Mouse (Mus musculus) left cerebral cortex, postnatal 14 days (tissue): ENCODE results near the gene Csrp1. TPM values are rescaled to one million over a fixed set of nuclear protein-coding genes. Genes with fewer than 3 reads are reported as not detected.

ENCODE experiments used
- DNase-seq, 2 experiments: peaks; one replicate each; pipeline ENCODE4 v3.0.0; 2021 to 2022; ENCODE audit warnings: low spot score in 2 of 2, mixed read lengths in 1 of 2
- intact Hi-C: fragments of 180-260 bp; cut with DNase I; formaldehyde crosslinking; loops from one replicate; pipeline ENCODE4 v1.15.1; 2025
- total RNA-seq, 2 experiments: library from RNA; stranded (reverse); gene quantifications; 2 replicates each; pipeline ENCODE4 v1.2.3; 2021

Csrp1 gene
- total RNA-seq, 2 experiments from 2014 or later, result 133 to 136 TPM

DNA sequence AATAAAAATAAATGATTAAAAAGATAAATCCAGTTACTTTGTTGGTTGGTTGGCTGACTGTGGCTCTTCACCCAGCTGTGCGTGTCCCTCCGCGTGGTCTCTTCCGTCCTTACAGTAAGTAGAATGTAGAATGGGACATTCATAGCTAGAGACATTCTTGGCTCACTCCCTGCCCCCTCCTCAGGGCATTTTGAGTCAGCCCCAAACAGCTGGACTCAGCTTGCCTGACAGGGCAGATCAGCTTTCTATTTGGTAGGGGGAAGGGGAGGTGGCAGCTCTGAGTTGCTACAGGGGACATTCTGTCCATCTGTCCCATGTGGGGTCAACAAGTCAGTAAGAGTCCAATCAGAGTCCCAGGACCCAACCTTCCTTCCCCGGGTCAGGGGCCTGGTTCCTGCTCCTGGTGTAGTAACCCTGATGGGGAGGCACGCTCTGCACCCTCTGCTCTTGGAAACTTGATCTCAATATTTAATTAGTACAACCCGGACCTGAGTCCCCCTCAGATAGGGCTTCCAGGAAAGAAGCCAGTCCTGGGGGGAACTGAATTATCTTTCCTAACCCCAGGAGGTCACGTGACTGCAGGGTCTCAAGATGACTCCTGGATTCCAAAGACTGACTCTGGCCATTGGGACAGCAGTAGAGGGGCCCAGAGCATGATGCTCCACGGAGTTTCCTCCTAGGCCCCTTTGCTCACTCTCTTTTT, 43.8 kb downstream of the Csrp1 start:
- no peak for DNase-seq
- intact Hi-C loops, result no loop called here

GRCm38 (mm10) chr1:135764206-135764528, 44.3 kb downstream of the Csrp1 start:
- no peak for DNase-seq
- intact Hi-C loops, result no loop called here

- intact Hi-C loops, result no loop called here
- DNase-seq, result peak in 1 of 2 experiments; percentile 54
Observed at GRCm38 (mm10) chr1:135765645-135766591, 46.1 kb downstream of the Csrp1 start, which contains the start of gene Phlda3. Phlda3 (plus strand) TSS chr1:135766119.

DNA sequence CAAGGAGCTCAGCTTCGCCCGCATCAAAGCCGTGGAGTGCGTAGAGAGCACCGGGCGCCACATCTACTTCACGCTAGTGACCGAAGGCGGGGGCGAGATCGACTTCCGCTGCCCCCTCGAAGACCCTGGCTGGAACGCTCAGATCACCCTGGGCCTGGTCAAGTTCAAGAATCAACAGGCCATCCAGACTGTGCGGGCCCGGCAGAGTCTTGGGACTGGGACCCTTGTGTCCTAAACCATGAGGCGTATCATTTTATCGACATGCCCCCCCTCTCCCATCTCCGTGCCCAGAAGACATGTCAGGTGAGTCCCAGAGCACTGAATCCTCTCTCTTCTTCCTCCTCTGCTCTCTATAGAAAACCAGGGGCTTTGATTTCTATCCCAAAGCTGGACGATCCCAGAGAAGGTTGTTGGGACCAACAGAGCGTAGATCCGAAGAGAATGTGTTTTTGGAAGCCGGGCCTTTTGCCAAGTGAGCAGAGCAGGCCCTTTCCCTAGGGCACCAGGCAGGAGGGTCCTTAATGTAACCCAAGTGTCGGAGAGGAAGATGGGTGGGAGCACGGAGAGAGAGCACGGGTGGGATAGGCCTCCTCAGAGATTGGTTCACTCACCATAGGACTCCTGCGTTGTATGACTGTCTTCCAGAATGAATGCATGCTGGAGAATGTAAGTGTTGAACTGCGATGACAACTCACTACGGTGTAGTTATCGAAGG, 46.9 kb downstream of the Csrp1 start:
- intact Hi-C loops, result no loop called here

DNA sequence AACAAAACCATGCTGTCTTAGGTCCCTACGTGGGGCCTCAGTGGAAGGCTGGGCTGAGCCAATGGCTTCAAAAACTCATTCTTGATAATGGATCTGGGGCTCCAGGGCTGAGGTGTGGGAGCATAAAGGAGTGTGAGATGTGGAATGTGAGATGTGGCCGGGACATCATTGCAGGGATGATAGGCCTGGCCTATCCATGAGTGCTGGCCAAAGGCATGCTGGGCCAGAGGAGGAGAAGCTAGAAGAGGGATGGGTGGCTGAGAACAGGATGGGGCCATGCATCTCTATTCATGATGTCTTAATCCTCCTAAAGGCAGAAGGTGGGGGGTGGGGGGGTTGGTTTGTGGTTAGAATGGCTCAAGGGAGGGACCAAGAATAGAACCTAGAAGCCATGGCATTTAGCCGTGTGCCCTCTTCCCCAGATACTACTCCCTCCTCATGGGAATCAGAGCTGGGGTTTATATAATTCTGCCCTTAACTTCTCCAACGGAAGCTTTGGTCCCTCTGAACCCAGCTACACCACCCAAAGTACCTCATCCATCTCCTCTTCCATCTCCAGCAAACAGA, 47.5 kb downstream of the Csrp1 start:
- DNase-seq, result no peak
- intact Hi-C loops, result no loop called here

More for the DNA sequence above, 46.9 kb downstream of the Csrp1 start:
- DNase-seq, result no peak

- intact Hi-C loops, result no loop called here
- no peak for DNase-seq
Observed at GRCm38 (mm10) chr1:135768400-135768799, 48.5 kb downstream of the Csrp1 start.

DNA sequence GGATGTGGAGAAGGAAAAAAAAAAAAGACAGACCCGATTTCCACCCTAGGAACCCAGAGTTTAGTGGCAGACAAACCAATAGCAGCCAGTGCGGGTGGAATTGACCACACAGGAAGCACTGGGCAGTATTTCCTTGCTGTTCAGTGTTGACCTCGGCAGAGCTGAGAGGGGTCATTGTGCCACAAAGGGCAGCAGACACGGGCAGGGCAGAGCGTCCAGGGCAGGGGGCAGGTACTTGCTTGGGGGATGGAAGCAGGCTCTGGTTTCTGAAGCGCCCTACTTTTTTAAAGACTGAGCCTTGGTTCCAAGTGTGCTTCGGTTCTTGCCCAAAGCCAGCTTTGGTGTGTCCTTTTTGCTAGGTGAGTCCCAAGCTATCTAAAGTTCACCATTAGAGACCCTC, 50.4 kb downstream of the Csrp1 start:
- intact Hi-C loops, result no loop called here
- DNase-seq, result no peak

DNA sequence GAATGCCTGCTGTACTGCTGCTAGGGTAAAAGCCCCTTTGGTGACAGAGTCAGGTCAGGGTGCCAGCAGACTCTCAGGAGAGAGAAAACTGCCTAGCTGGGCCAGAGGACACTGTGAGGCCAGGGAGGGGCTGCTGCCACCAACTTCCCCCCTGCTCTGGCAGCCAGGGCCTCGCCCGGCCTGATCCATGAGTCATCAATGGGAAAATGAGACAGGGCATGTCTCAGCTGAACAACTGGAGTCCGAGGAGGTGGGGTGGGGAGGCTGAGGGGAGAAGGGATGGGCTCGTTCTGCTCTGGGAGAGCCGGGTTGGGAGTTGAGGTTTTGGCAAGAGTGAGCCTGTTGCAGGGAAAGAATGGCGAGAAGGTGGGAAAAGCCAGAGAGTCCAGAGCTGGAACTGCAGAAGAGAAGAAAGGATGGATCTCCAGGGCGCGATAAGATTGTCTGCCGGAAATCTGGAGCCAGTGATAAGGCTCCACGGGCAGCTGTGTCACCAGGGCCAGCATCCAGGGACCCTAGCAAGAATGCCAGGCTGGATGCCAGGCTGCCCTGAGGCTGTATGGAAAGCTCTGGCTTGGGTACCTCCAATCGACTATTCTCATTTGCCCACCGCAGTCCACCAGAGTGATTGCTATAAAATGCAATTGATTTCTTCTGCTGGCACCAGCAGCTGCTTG, 51.2 kb downstream of the Csrp1 start:
- intact Hi-C loops, result no loop called here
- DNase-seq, result no peak

DNA sequence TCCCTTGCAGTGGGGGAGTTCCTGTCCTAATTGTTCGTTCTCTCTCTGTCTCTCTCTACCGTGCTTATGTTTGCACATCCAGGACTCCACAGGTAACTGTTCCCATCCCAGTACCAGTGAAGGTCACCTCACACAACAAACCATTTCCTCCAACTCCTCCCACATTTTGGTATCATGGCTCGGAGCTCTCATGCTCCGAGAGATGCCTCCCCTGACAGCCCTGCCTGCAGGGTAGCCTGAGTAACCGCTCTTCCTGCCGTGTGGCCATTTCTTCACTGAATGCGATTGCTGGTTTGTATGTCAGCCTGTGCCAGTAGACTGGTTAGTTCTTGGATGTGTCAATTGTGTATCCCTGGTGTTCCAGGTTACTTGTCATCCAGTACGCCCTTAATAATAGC, 51.7 kb downstream of the Csrp1 start:
- DNase-seq, result no peak
- intact Hi-C loops, result no loop called here

DNA sequence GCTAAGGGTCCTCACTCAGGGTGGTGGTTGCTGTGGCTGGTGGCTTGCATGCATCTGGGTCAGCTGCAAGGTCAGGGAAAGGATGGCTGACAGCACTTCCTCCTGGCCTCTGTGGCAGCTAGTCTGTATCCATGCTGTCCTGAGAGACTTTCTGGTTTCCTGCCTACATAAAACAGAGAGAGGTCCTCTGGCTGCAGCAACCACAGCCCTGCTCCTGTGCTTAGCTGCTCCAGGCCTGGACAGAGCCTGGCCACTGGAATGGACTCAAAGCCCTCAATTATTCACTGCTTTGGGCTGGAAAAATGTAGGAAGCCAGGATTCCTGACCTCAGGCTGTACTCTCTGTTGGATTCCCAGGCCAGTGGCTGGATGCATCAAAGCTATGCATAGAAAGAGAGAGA, 56.7 kb downstream of the Csrp1 start:
- intact Hi-C loops, result no loop called here
- DNase-seq, result no peak

- intact Hi-C loops, result no loop called here
Observed at GRCm38 (mm10) chr1:135777046-135777445, 57.2 kb downstream of the Csrp1 start.

GRCm38 (mm10) chr1:135778780-135779535, 59.1 kb downstream of the Csrp1 start, which contains the start of gene Tnni1:
Tnni1 (plus strand) TSS chr1:135779434.
- DNase-seq, result no peak
- intact Hi-C loops, result no loop called here

More at GRCm38 (mm10) chr1:135777046-135777445, 57.2 kb downstream of the Csrp1 start:
- no peak for DNase-seq

GRCm38 (mm10) chr1:135780649-135781048, 60.8 kb downstream of the Csrp1 start:
- intact Hi-C loops, result loop anchor here (1.0 to 2.0 kb wide), 2 partner anchors 27 to 62 kb away; no protein-coding TSS in a partner anchor
- DNase-seq, result no peak

DNA sequence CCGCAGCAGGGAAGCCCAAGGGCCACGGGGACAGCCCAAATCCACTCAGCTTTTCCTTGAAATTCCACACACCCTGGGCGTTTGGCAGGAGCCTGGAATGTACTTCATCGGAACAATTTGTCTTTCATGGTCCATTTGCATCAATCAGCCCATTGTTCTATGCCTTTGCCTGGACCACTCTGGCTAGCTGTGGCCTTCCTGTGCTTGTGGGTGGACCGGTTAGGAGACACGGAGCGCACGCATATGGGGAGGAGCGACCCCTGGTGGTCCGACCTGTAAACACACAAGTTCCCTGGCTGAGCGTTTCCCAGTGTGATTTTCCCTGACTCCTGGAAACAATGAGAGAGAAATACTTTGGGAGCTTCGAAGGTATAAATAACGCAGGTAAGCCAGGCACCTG, 61.4 kb downstream of the Csrp1 start:
- DNase-seq, result peak; percentile 75 to 76
- intact Hi-C loops, result loop anchor here (1.0 to 2.0 kb wide), 2 partner anchors 28 to 62 kb away; no protein-coding TSS in a partner anchor

- DNase-seq, result no peak
- intact Hi-C loops, result no loop called here
Observed at GRCm38 (mm10) chr1:135782816-135783215, 63.0 kb downstream of the Csrp1 start.

- peak; percentile 79 to 84 for DNase-seq
- intact Hi-C loops, result loop anchor here (2.0 kb wide), 1 partner anchor 69 kb away; no protein-coding TSS in a partner anchor
Observed at GRCm38 (mm10) chr1:135787799-135788198, 67.9 kb downstream of the Csrp1 start.

DNA sequence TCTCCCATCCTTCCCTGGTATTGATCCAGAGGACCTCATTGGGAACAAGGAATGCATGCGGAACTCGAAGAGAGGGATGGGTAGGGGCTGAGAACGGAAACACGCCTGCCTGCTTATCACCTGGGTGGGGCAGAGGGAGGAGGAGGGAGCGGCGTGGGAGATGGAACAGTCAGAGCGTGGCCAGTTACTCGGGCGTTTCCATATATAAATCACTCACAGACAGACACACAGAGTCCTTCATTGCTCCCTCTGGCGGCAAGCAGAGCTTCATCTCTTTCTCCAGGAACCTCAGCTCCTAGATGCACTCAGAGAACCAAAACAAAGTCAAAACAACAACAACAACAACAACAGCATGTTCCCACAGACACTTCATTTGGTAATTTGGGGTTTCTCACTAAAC, 68.8 kb downstream of the Csrp1 start:
- intact Hi-C loops, result loop anchor here (2.0 kb wide), 1 partner anchor 70 kb away; no protein-coding TSS in a partner anchor
- peak in 1 of 2 experiments; percentile 37 for DNase-seq

DNA sequence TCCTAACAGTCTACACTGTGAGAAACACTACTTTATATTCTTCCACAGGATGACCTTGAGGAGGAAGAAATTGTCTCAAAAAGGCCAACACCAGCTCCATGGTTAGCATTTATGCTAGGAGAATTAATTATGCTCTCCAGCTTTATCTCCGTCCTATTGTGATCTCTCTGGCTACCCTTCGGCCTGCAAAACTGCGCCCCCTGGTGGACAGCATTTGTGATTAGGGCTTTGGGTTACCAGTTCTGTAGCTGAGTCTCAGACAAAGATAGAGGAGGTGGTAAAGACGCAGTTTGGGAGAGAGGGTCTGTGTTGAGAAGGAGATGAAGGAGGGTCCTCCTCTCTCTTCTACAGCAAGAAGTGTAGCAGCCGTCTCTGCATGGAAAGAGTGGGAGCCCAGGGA, 70.0 kb downstream of the Csrp1 start:
- intact Hi-C loops, result loop anchor here (2.0 kb wide), 1 partner anchor 71 kb away; no protein-coding TSS in a partner anchor
- peak in 1 of 2 experiments; percentile 69 for DNase-seq
